Mouse (Mus musculus) Patski (cell line): ENCODE data around the gene Zfp953. TPM values are rescaled to one million over a fixed set of nuclear protein-coding genes. Genes with fewer than 3 reads are reported as not detected.
"Not testable (repeated sequence)": the region's sequence is repeated elsewhere in the genome, so short reads cannot be mapped to it uniquely, and the experiment has no call there.

ENCODE experiments used
- ATAC-seq: fragments of 100-300 bp; one replicate; pipeline ENCODE4 v1.8.0; 2021
- CTCF ChIA-PET: fragments of 350-600 bp; sonication (Branson Sonifier 250); formaldehyde crosslinking; loops from one replicate; lab custom pipeline; 2022; ENCODE audit warnings: inconsistent platforms; lab: Charles Lee
- POLR2A ChIA-PET: fragments of 350-600 bp; sonication (Branson Sonifier 250); formaldehyde crosslinking; loops from one replicate; lab custom pipeline; 2022; ENCODE audit warnings: antibody characterized with exemption, inconsistent platforms; lab: Charles Lee
- DNase-seq: peaks from one replicate; pipeline ENCODE4 v3.0.0-alpha.2; 2011; ENCODE audit warnings: low read depth, low spot score
- H3K27me3 ChIP-seq: fragments of 371-371 bp; one replicate; pipeline ENCODE4 v1.5.1; 2021
- CTCF ChIP-seq: fragments of 100-300 bp; IDR thresholded peaks from one replicate; pipeline ENCODE4 v1.5.1; 2021
- in situ Hi-C: fragments of 300-500 bp; cut with MboI; formaldehyde crosslinking; loops from 3 replicates; pipeline ENCODE4 v1.11.1; 2018; ENCODE audit warnings: low pct_unique_long_range_greater_than_20kb, mixed read lengths
- polyA plus RNA-seq: library from polyadenylated mRNA; unstranded; gene quantifications from one replicate; pipeline ENCODE4 v1.2.3, GENCODE M21; 2021

The Zfp953 gene
- 2.4 TPM for polyA plus RNA-seq

GRCm38 (mm10) chr13:67360131-67360744 lies at the start of gene Zfp953, which contains the start of gene Gm28044:
Gene Zfp953 (minus strand): TSS chr13:67360605.
Gene Gm28044 (minus strand): TSS chr13:67360536.
- ATAC-seq, result peak; percentile 93
- peak; percentile 69 for DNase-seq
- peak; percentile 44 for TF ChIP-seq CTCF
- ChIA-PET CTCF (interaction anchor here (1.9 kb wide), 1 partner anchor 28 kb away, joined by 3 read pairs; the partner anchor contains the start of gene Zfp595), POLR2A (no interaction called here)
- in situ Hi-C loops, result loop anchor here (5.0 kb wide), 1 partner anchor 42 kb away; no protein-coding TSS in a partner anchor
- H3K27me3 ChIP-seq, result no peaks in the 10 kb centered on the region

GRCm38 (mm10) chr13:67399183-67399903 lies 38.9 kb upstream of the Zfp953 start, which contains the start of gene Zfp429:
Gene Zfp429 (minus strand): TSS chr13:67399819.
- POLR2A ChIA-PET, CTCF ChIA-PET, H3K27me3 ChIP-seq, in situ Hi-C loops: not testable (repeated sequence)
- ATAC-seq, result peak; percentile 94
- peak; percentile 7 for DNase-seq

GRCm38 (mm10) chr13:67376255-67376654 lies 15.8 kb upstream of the Zfp953 start:
- CTCF ChIA-PET, POLR2A ChIA-PET, ATAC-seq: not testable (repeated sequence)

GRCm38 (mm10) chr13:67375050-67375911 lies 14.9 kb upstream of the Zfp953 start, which contains the start of the genes Gm28041 and Zfp456:
Gene Gm28041 (minus strand): TSS chr13:67375733.
Gene Zfp456 (minus strand): TSS chr13:67375810.
- CTCF ChIA-PET, DNase-seq, H3K27me3 ChIP-seq, POLR2A ChIA-PET: not testable (repeated sequence)
- in situ Hi-C loops, result loop anchor here (10.0 kb wide), 1 partner anchor 200 kb away; the partner anchor contains the start of gene Rsl1
- ATAC-seq, result peak; percentile 82

More at GRCm38 (mm10) chr13:67376255-67376654, 15.8 kb upstream of the Zfp953 start:
- in situ Hi-C loops, result loop anchor here (10.0 kb wide), 1 partner anchor 201 kb away; the partner anchor contains the start of gene Rsl1
- DNase-seq, H3K27me3 ChIP-seq: not testable (repeated sequence)

- no peaks in the 10 kb centered on the region for H3K27me3 ChIP-seq
- POLR2A ChIA-PET, result no interaction called here
- TF ChIP-seq CTCF, result no peak
- CTCF ChIA-PET, result no interaction called here
- DNase-seq, result no peak
- ATAC-seq, result no peak
- in situ Hi-C loops, result no loop called here
These were observed 8.6 kb downstream of the Zfp953 start for GRCm38 (mm10) chr13:67351854-67352253.

GRCm38 (mm10) chr13:67343422-67343821 lies 17.0 kb downstream of the Zfp953 start:
- no peak for TF ChIP-seq CTCF
- DNase-seq (no peak), ATAC-seq (no peak)
- H3K27me3 ChIP-seq, result no peaks in the 10 kb centered on the region
- POLR2A ChIA-PET, result no interaction called here
- CTCF ChIA-PET, result interaction anchor here (1.6 kb wide), 1 partner anchor 11 kb away, joined by 4 read pairs; the partner anchor contains the start of gene Zfp595
- in situ Hi-C loops, result no loop called here

- H3K27me3 ChIP-seq, result no peaks in the 10 kb centered on the region
- DNase-seq, result no peak
- in situ Hi-C loops, result no loop called here
- peak; percentile 8 for TF ChIP-seq CTCF
- ATAC-seq, result peak; percentile 17
- CTCF ChIA-PET, result interaction anchor here (1.1 to 1.5 kb wide), 2 partner anchors 11 to 28 kb away, joined by 3 to 4 read pairs; no protein-coding TSS in a partner anchor
- POLR2A ChIA-PET, result no interaction called here
These were observed 27.5 kb downstream of the Zfp953 start for GRCm38 (mm10) chr13:67332877-67333276.

- ATAC-seq, result peak; percentile 94
- peak; percentile 69 for TF ChIP-seq CTCF
- POLR2A ChIA-PET, result no interaction called here
- DNase-seq, result peak; percentile 50
- no peaks in the 10 kb centered on the region for H3K27me3 ChIP-seq
- in situ Hi-C loops, result no loop called here
- CTCF ChIA-PET, result interaction anchor here (1.1 to 1.5 kb wide), 2 partner anchors 12 to 29 kb away, joined by 3 to 4 read pairs; no protein-coding TSS in a partner anchor
These were observed 28.2 kb downstream of the Zfp953 start, which contains the start of gene Zfp595 for GRCm38 (mm10) chr13:67332019-67332724. Gene Zfp595 (minus strand): TSS chr13:67332570.

GRCm38 (mm10) chr13:67306718-67307117 lies 53.7 kb downstream of the Zfp953 start:
- H3K27me3 ChIP-seq, result no peaks in the 10 kb centered on the region
- TF ChIP-seq CTCF, result no peak
- ChIA-PET POLR2A (interaction anchor here (0.5 to 1.0 kb wide), 2 partner anchors 37 to 179 kb away, joined by 3 read pairs; no protein-coding TSS in a partner anchor), CTCF (interaction anchor here (1.0 kb wide), 1 partner anchor 178 kb away, joined by 5 read pairs; no protein-coding TSS in a partner anchor)
- DNase-seq (no peak), ATAC-seq (no peak)
- in situ Hi-C loops, result loop anchor here (5.0 to 25.0 kb wide), 2 partner anchors 179 to 531 kb away; partner anchors contain the start of gene Gm10037
